Comparison of ENCODE assay signal across 8 mouse cellular contexts in genomic region chr12:91588176-91588669, GRCm38 (mm10). TPM values are rescaled to one million over a fixed set of nuclear protein-coding genes. Genes with fewer than 3 reads are reported as not detected.
DNase-seq lines count a peak whose midpoint lies in the region; ATAC-seq lines count a peak whose summit lies in the region.

No protein-coding gene starts in this region.

- DNase-seq in ZHBTc4 (ENCODE audit: low read depth, low spot score), result peak; percentile 96
- peak; percentile 81 to 85 for DNase-seq in gastrocnemius, adult 8-10 months (ENCODE audit: low spot score in 2 of 2)
- DNase-seq in induced T-regulatory cell, adult 2 months (ENCODE audit: low read depth), result peak; percentile 96
- DNase-seq in left cerebral cortex, adult 9 months (ENCODE audit: low spot score in 2 of 2), result peak; percentile 85 to 95
- peak; percentile 78 for DNase-seq in right cerebral cortex, postnatal 14 days
- DNase-seq in urinary bladder, postnatal 36 days (ENCODE audit: low spot score in 2 of 2), result peak; percentile 87 to 91

- peak; percentile 60 for ATAC-seq in common myeloid progenitor, adult 5-6 weeks (replicated peaks; ENCODE audit: low read depth, poor library complexity, severe bottlenecking)
- peak; percentile 55 for ATAC-seq in megakaryocyte progenitor cell, adult 5-6 weeks (replicated peaks; ENCODE audit: poor library complexity)

RNA-seq across cellular contexts. Expression of gene Gtf2a1, which starts 2.1 kb away (rescaled TPM):
- 35.4 and 44.0 TPM in 2 replicates for total RNA-seq in common myeloid progenitor, adult 5-6 weeks (2017)
- 10 to 100 TPM; 22.8 to 27.1 (median 25.5) TPM for total RNA-seq in gastrocnemius, adult 8-10 months (2022)
- 31.1 and 34.5 TPM in 2 replicates for total RNA-seq in megakaryocyte progenitor cell, adult 5-6 weeks (2015)
- 31.7 and 35.5 TPM in 2 replicates for total RNA-seq in megakaryocyte progenitor cell, adult 5-6 weeks (2017)

Comparison
In these comparisons a context has a peak if more than half of its experiments do, and no peak if none do; other contexts are left out.
1. Peak in every context shown above with its lines: DNase-seq and ATAC-seq.